ENCODE assay signal across 8 mouse cellular contexts in genomic region chr12:79707565-79708422, GRCm38 (mm10).
DNase-seq lines count a peak whose midpoint lies in the region; ATAC-seq and TF ChIP-seq lines count a peak whose summit lies in the region.

No protein-coding gene starts in this region.

- H3K27me3 ChIP-seq in heart, embryonic 12.5 days (replicated peaks), result no peaks in the 10 kb centered on the region
- no peaks in the 10 kb centered on the region for H3K27me3 ChIP-seq in neural tube, embryonic 11.5 days (ENCODE audit: control insufficient read depth, insufficient read depth, low read length)
- H3K27me3 ChIP-seq in limb, embryonic 13.5 days, result no peaks in the 10 kb centered on the region
- H3K27me3 ChIP-seq in stomach, postnatal 0 days (ENCODE audit: control insufficient read depth, insufficient read depth, low read length), result no peaks in the 10 kb centered on the region

- no peak for TF ChIP-seq CTCF in stomach, postnatal 0 days (IDR thresholded peaks at IDR 0.05; ENCODE audit: low read depth)

- H3K4me1 ChIP-seq in heart, embryonic 12.5 days (replicated peaks), result peaks cover 42% of the 10 kb centered on the region
- H3K4me1 ChIP-seq in neural tube, embryonic 11.5 days (ENCODE audit: control insufficient read depth, insufficient read depth, low read length), result peaks cover 41% of the 10 kb centered on the region
- peaks cover 54% of the 10 kb centered on the region for H3K4me1 ChIP-seq in limb, embryonic 13.5 days
- peaks cover 8% of the 10 kb centered on the region for H3K4me1 ChIP-seq in stomach, postnatal 0 days (replicated peaks; ENCODE audit: control insufficient read depth, insufficient read depth)

- H3K4me2 ChIP-seq in heart, embryonic 12.5 days, result no peak overlapping the region
- H3K4me2 ChIP-seq in neural tube, embryonic 11.5 days (ENCODE audit: low read depth), result no peak overlapping the region
- peak overlapping the region; percentile 15; the same call in 1 of the 2 replicates for H3K4me2 ChIP-seq in limb, embryonic 13.5 days (replicated peaks)
- H3K4me2 ChIP-seq in stomach, postnatal 0 days (replicated peaks; ENCODE audit: low read depth), result no peak overlapping the region

- H3K27ac ChIP-seq in heart, embryonic 12.5 days (ENCODE audit: poor library complexity, severe bottlenecking), result peak overlapping the region; percentile 6; the same call in 1 of the 2 replicates
- peak overlapping the region; percentile 56; the same call in 1 of the 2 replicates for H3K27ac ChIP-seq in neural tube, embryonic 11.5 days (ENCODE audit: low read depth, low read length)
- peak overlapping the region; percentile 84 for H3K27ac ChIP-seq in limb, embryonic 13.5 days
- peak overlapping the region; percentile 79 for H3K27ac ChIP-seq in stomach, postnatal 0 days (replicated peaks)

- H3K36me3 ChIP-seq in heart, embryonic 12.5 days, result no peaks in the 10 kb centered on the region
- no peaks in the 10 kb centered on the region for H3K36me3 ChIP-seq in neural tube, embryonic 11.5 days (ENCODE audit: control insufficient read depth, insufficient read depth, low read length)
- no peaks in the 10 kb centered on the region for H3K36me3 ChIP-seq in limb, embryonic 13.5 days
- no peaks in the 10 kb centered on the region for H3K36me3 ChIP-seq in stomach, postnatal 0 days (ENCODE audit: control insufficient read depth, insufficient read depth, low read length)

- no peak for ATAC-seq in heart, embryonic 12.5 days (ENCODE audit: insufficient number of reproducible peaks, low FRiP score)
- ATAC-seq in neural tube, embryonic 11.5 days (ENCODE audit: insufficient read depth, low FRiP score, low TSS enrichment), result 0 out of 2 replicates have a peak, but pooled peaks have one; percentile 35
- peak; percentile 84 for ATAC-seq in limb, embryonic 13.5 days (ENCODE audit: low FRiP score, low read depth)
- ATAC-seq in stomach, postnatal 0 days (ENCODE audit: low FRiP score, low TSS enrichment), result no peak; the same call in 1 of the 2 replicates

- H3K4me3 ChIP-seq in heart, embryonic 12.5 days, result no peak overlapping the region
- no peak overlapping the region for H3K4me3 ChIP-seq in neural tube, embryonic 11.5 days (ENCODE audit: low read depth, low read length)
- H3K4me3 ChIP-seq in limb, embryonic 13.5 days, result no peak overlapping the region
- H3K4me3 ChIP-seq in stomach, postnatal 0 days (ENCODE audit: low read depth, low read length), result no peak overlapping the region

- 74% methylated on average over 9 of the region's 9 CpGs for WGBS in heart, embryonic 12.5 days
- 55% methylated on average over 9 of the region's 9 CpGs for WGBS in neural tube, embryonic 11.5 days
- WGBS in limb, embryonic 13.5 days, result 27% methylated on average over 9 of the region's 9 CpGs
- 26% methylated on average over 9 of the region's 9 CpGs for WGBS in stomach, postnatal 0 days

- H3K9ac ChIP-seq in heart, embryonic 12.5 days, result no peak overlapping the region; the same call in 1 of the 2 replicates
- no peak overlapping the region for H3K9ac ChIP-seq in neural tube, embryonic 11.5 days (ENCODE audit: low read length)
- H3K9ac ChIP-seq in limb, embryonic 13.5 days, result no peak overlapping the region
- no peak overlapping the region for H3K9ac ChIP-seq in stomach, postnatal 0 days (ENCODE audit: low read length)

- no peak for DNase-seq in heart, adult 8-10 months (ENCODE audit: low spot score)
- peak; percentile 40 for DNase-seq in neural tube, embryonic 11.5 days (ENCODE audit: low spot score)
- no peak for DNase-seq in neural tube, embryonic 10.5 days (ENCODE audit: extremely low spot score, low spot score)
- DNase-seq in stomach, postnatal 0 days (ENCODE audit: low spot score), result no peak
- no peak for DNase-seq in thymus, adult 18-20 months
- DNase-seq in cerebellum, adult 11-12 months, result no peak

- TF ChIP-seq EP300 in stomach, postnatal 0 days (optimal IDR thresholded peaks at IDR 0.05), result no peak

- no peaks in the 10 kb centered on the region for H3K9me3 ChIP-seq in heart, embryonic 12.5 days (replicated peaks)
- H3K9me3 ChIP-seq in neural tube, embryonic 11.5 days (ENCODE audit: control insufficient read depth, low read length), result no peaks in the 10 kb centered on the region
- no peaks in the 10 kb centered on the region for H3K9me3 ChIP-seq in limb, embryonic 13.5 days
- H3K9me3 ChIP-seq in stomach, postnatal 0 days (ENCODE audit: control insufficient read depth, low read length), result no peaks in the 10 kb centered on the region

Comparison
In these comparisons a context has a peak if more than half of its experiments do, and no peak if none do; other contexts are left out.
1. ATAC-seq: peak in neural tube, embryonic 11.5 days (single experiment) and limb, embryonic 13.5 days (single experiment); none in heart, embryonic 12.5 days (single experiment) and stomach, postnatal 0 days (single experiment).
2. H3K27ac ChIP-seq: peak in every context shown above with its lines; median percentile 84 in limb, embryonic 13.5 days; 79 in stomach, postnatal 0 days; 56 in neural tube, embryonic 11.5 days; 6 in heart, embryonic 12.5 days.